Mouse (Mus musculus): Measurements from ENCODE around the gene Gtf2ird1.

DNA sequence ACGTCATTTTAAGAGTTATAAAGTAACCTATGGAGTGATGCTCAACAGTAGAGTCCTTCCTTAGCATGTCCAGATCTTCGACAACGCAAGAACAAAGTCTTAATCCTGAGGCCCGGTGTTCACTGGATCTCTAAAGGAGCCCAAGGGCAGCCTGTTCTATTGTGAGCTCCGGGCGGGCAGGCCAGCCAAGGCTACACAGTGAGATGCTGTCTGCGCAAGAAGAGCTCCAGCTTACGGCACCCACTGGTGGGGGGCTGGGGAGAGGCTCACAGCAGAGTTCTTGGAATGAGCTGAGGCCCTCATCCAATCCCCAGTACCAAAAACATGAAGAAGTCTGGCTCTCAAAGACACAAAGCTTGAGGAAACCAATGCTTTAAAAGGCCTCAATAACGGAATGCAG, 146.3 kb downstream of the Gtf2ird1 start:
- no peak for TF ChIP-seq E2F4 (IDR thresholded peaks at IDR 0.05; ENCODE audit: insufficient read depth)
- no peak for TF ChIP-seq POLR2A (IDR thresholded peaks at IDR 0.05; ENCODE audit: insufficient read length, low read depth)
- no peak for TF ChIP-seq TCF12 (IDR thresholded peaks at IDR 0.05; ENCODE audit: insufficient read depth, poor library complexity, severe bottlenecking)
- TF ChIP-seq MAX (IDR thresholded peaks at IDR 0.05; ENCODE audit: low read depth): no peak
- TF ChIP-seq MYOG (IDR thresholded peaks at IDR 0.05; ENCODE audit: control insufficient read depth in 1 of 3, insufficient read depth in 1 of 3, insufficient read length in 2 of 3, low read depth in 2 of 3): no peak
- no peak for TF ChIP-seq POLR2AphosphoS2 (IDR thresholded peaks at IDR 0.05; ENCODE audit: insufficient read length, low read depth)
- no peak for TF ChIP-seq TCF3 (IDR thresholded peaks at IDR 0.05; ENCODE audit: insufficient read length, low read depth)
- no peak for TF ChIP-seq USF1 (IDR thresholded peaks at IDR 0.05; ENCODE audit: low read depth)
- no peak for TF ChIP-seq SRF (IDR thresholded peaks at IDR 0.05; ENCODE audit: control insufficient read depth, insufficient read length, low read depth)
- TF ChIP-seq CEBPB (IDR thresholded peaks at IDR 0.05; ENCODE audit: insufficient read depth, poor library complexity, severe bottlenecking): no peak
- TF ChIP-seq MYOD1 (IDR thresholded peaks at IDR 0.05; ENCODE audit: control insufficient read depth in 1 of 3, insufficient read length in 2 of 3, low read depth in 2 of 3): no peak
- no peak for TF ChIP-seq REST (IDR thresholded peaks at IDR 0.05; ENCODE audit: insufficient read depth, insufficient read length)

All from myocyte (in vitro differentiated cells).